Mouse (Mus musculus) neural tube, embryonic 14.5 days (tissue): ENCODE data around the gene Ampd3. TPM values are rescaled to one million over a fixed set of nuclear protein-coding genes. Genes with fewer than 3 reads are reported as not detected.

Experiments used
- ATAC-seq: fragments of 200-750 bp; cut with Nextera tagmentation; 2 replicates; pipeline ENCODE4 v1.8.0; 2017; ENCODE audit warnings: low read depth, mild to moderate bottlenecking, moderate TSS enrichment, moderate library complexity
- H3K27ac ChIP-seq: fragments of 300-500 bp; sonication (generic); 2 replicates; pipeline ENCODE4 v1.5.1; 2014; ENCODE audit warnings: low read depth, mild to moderate bottlenecking, control low read depth, low read length, moderate library complexity, mixed read lengths
- H3K27me3 ChIP-seq: fragments of 300-500 bp; sonication (generic); 2 replicates; pipeline ENCODE4 v1.6.1; 2014; ENCODE audit warnings: low read length; ENCODE audit not compliant: control insufficient read depth, insufficient read depth
- H3K36me3 ChIP-seq: fragments of 300-500 bp; sonication (generic); 2 replicates; pipeline ENCODE4 v1.6.1; 2014; ENCODE audit warnings: low read length, mixed read lengths; ENCODE audit not compliant: control insufficient read depth, insufficient read depth
- H3K4me1 ChIP-seq: fragments of 300-500 bp; sonication (generic); 2 replicates; pipeline ENCODE4 v1.6.1; 2014; ENCODE audit warnings: low read length; ENCODE audit not compliant: control insufficient read depth, insufficient read depth
- H3K4me2 ChIP-seq: fragments of 300-500 bp; sonication (generic); 2 replicates; pipeline ENCODE4 v1.6.1; 2014; ENCODE audit warnings: mild to moderate bottlenecking, low read depth, low read length, control low read depth
- H3K4me3 ChIP-seq: fragments of 300-500 bp; sonication (generic); 2 replicates; pipeline ENCODE4 v1.5.1; 2014; ENCODE audit warnings: low read depth, low read length, control low read depth, mixed read lengths
- H3K9ac ChIP-seq: fragments of 300-500 bp; sonication (generic); replicated peaks from 2 replicates; pipeline ENCODE4 v1.6.1; 2014; ENCODE audit warnings: low read depth, mild to moderate bottlenecking, control low read depth, low read length, mixed read lengths
- H3K9me3 ChIP-seq: fragments of 300-500 bp; sonication (generic); 2 replicates; pipeline ENCODE4 v1.6.1; 2016; ENCODE audit warnings: low read length; ENCODE audit not compliant: control insufficient read depth
- WGBS: fragments of 180-500 bp; shearing (Covaris S2); extraction: QIAGEN DNeasy Blood & Tissue Kit; methylation state at CpG from one replicate; pipeline ENCODE4 v1.1.7; 2014; 5-methylcytosine and 5-hydroxymethylcytosine counted together
- polyA plus RNA-seq: library from polyadenylated mRNA; unstranded; fragments of >200 nt; fragmentation: Nextera tagmentation; extraction: Ambion mirVana; gene quantifications from 2 replicates; pipeline ENCODE4 v1.2.1, GENCODE M21; 2014

Ampd3 gene
- polyA plus RNA-seq, 1 experiment from 2014 or later = 10.9 TPM

- Histone ChIP-seq H3K36me3 (no peaks in the 10 kb centered on the region), H3K9ac (no peak overlapping the region)
- 54% methylated on average over 10 of the region's 10 CpGs for WGBS
These were observed 15.0 kb downstream of the Ampd3 start for GRCm38 (mm10) chr7:110782845-110783478.

GRCm38 (mm10) chr7:110784965-110785364 is 17.0 kb downstream of the Ampd3 start:
- H3K4me3 ChIP-seq = no peak overlapping the region
- H3K9me3 ChIP-seq = no peaks in the 10 kb centered on the region
- 0 out of 2 replicates have a peak, but pooled peaks cover 6% of the 10 kb centered on the region for H3K4me1 ChIP-seq
- no peaks in the 10 kb centered on the region for H3K36me3 ChIP-seq
- H3K9ac ChIP-seq = no peak overlapping the region
- no peak overlapping the region for H3K27ac ChIP-seq
- H3K27me3 ChIP-seq = no peaks in the 10 kb centered on the region
- WGBS = 73% methylated on average over 8 of the region's 8 CpGs
- no peak for ATAC-seq
- no peak overlapping the region for H3K4me2 ChIP-seq

More at GRCm38 (mm10) chr7:110782845-110783478, 15.0 kb downstream of the Ampd3 start:
- ATAC-seq = no peak
- Histone ChIP-seq H3K9me3 (no peaks in the 10 kb centered on the region), H3K4me3 (no peak overlapping the region), H3K4me1 (0 out of 2 replicates have a peak, but pooled peaks cover 6% of the 10 kb centered on the region), H3K27ac (no peak overlapping the region), H3K27me3 (no peaks in the 10 kb centered on the region), H3K4me2 (no peak overlapping the region)

GRCm38 (mm10) chr7:110785741-110786146 is 17.7 kb downstream of the Ampd3 start:
- H3K27me3 ChIP-seq = no peaks in the 10 kb centered on the region
- H3K9me3 ChIP-seq = no peaks in the 10 kb centered on the region
- no peak overlapping the region for H3K4me3 ChIP-seq
- 85% methylated on average over 3 of the region's 3 CpGs for WGBS
- ATAC-seq = no peak
- no peak overlapping the region for H3K9ac ChIP-seq
- H3K27ac ChIP-seq = no peak overlapping the region
- H3K36me3 ChIP-seq = no peaks in the 10 kb centered on the region
- H3K4me2 ChIP-seq = no peak overlapping the region
- 0 out of 2 replicates have a peak, but pooled peaks cover 6% of the 10 kb centered on the region for H3K4me1 ChIP-seq

GRCm38 (mm10) chr7:110787310-110787709 is 19.3 kb downstream of the Ampd3 start:
- H3K4me3 ChIP-seq = no peak overlapping the region
- WGBS = 77% methylated on average over 6 of the region's 6 CpGs
- no peaks in the 10 kb centered on the region for H3K4me1 ChIP-seq
- no peaks in the 10 kb centered on the region for H3K36me3 ChIP-seq
- no peaks in the 10 kb centered on the region for H3K27me3 ChIP-seq
- H3K27ac ChIP-seq = no peak overlapping the region
- no peaks in the 10 kb centered on the region for H3K9me3 ChIP-seq
- H3K4me2 ChIP-seq = no peak overlapping the region
- H3K9ac ChIP-seq = no peak overlapping the region
- no peak for ATAC-seq

GRCm38 (mm10) chr7:110790878-110791277 is 22.9 kb downstream of the Ampd3 start:
- Histone ChIP-seq H3K9ac (no peak overlapping the region), H3K27ac (no peak overlapping the region), H3K27me3 (no peaks in the 10 kb centered on the region), H3K36me3 (no peaks in the 10 kb centered on the region), H3K4me2 (no peak overlapping the region), H3K4me1 (no peaks in the 10 kb centered on the region), H3K9me3 (no peaks in the 10 kb centered on the region), H3K4me3 (no peak overlapping the region)
- no peak for ATAC-seq
- 83% methylated on average over 8 of the region's 8 CpGs for WGBS

GRCm38 (mm10) chr7:110792201-110792600 is 24.2 kb downstream of the Ampd3 start:
- Histone ChIP-seq H3K4me2 (no peak overlapping the region), H3K27me3 (no peaks in the 10 kb centered on the region), H3K9ac (no peak overlapping the region), H3K36me3 (no peaks in the 10 kb centered on the region), H3K4me1 (no peaks in the 10 kb centered on the region), H3K9me3 (no peaks in the 10 kb centered on the region), H3K4me3 (no peak overlapping the region), H3K27ac (no peak overlapping the region)
- 91% methylated on average over 5 of the region's 5 CpGs for WGBS
- ATAC-seq = no peak

GRCm38 (mm10) chr7:110792834-110793233 is 24.8 kb downstream of the Ampd3 start:
- H3K36me3 ChIP-seq = no peaks in the 10 kb centered on the region
- H3K4me3 ChIP-seq = no peak overlapping the region
- 85% methylated on average over 2 of the region's 2 CpGs for WGBS
- no peaks in the 10 kb centered on the region for H3K27me3 ChIP-seq
- H3K27ac ChIP-seq = no peak overlapping the region
- H3K9ac ChIP-seq = no peak overlapping the region
- no peak overlapping the region for H3K4me2 ChIP-seq
- no peaks in the 10 kb centered on the region for H3K9me3 ChIP-seq
- ATAC-seq = no peak
- H3K4me1 ChIP-seq = no peaks in the 10 kb centered on the region

GRCm38 (mm10) chr7:110794722-110795121 is 26.7 kb downstream of the Ampd3 start:
- no peak for ATAC-seq
- no peak overlapping the region for H3K4me2 ChIP-seq
- no peaks in the 10 kb centered on the region for H3K9me3 ChIP-seq
- H3K4me1 ChIP-seq = no peaks in the 10 kb centered on the region
- H3K36me3 ChIP-seq = no peaks in the 10 kb centered on the region
- no peak overlapping the region for H3K4me3 ChIP-seq
- H3K27ac ChIP-seq = no peak overlapping the region
- H3K9ac ChIP-seq = no peak overlapping the region
- no peaks in the 10 kb centered on the region for H3K27me3 ChIP-seq
- 75% methylated on average over 4 of the region's 4 CpGs for WGBS

GRCm38 (mm10) chr7:110796367-110797051 is 28.5 kb downstream of the Ampd3 start:
- H3K9ac ChIP-seq = no peak overlapping the region
- H3K9me3 ChIP-seq = no peaks in the 10 kb centered on the region
- H3K27me3 ChIP-seq = no peaks in the 10 kb centered on the region
- H3K36me3 ChIP-seq = no peaks in the 10 kb centered on the region
- H3K4me2 ChIP-seq = no peak overlapping the region
- no peaks in the 10 kb centered on the region for H3K4me1 ChIP-seq
- H3K27ac ChIP-seq = no peak overlapping the region
- 71% methylated on average over 12 of the region's 12 CpGs for WGBS
- ATAC-seq = no peak
- no peak overlapping the region for H3K4me3 ChIP-seq
